Mouse (Mus musculus) gastrocnemius, adult 18-20 months (tissue): ENCODE measurements at regions not wholly inside any gene's neighbourhood (a gene's known extent, or its start where the extent isn't known, plus 50 kb on each side); places are given as distances from the start of the nearest gene placed in this dataset.
A peak's percentile ranks its signal among the peaks of the same experiment; 100 is the strongest.

ENCODE experiments used
- DNase-seq: peaks from one replicate; pipeline ENCODE4 v3.0.0; 2021; ENCODE audit warnings: low spot score

DNA sequence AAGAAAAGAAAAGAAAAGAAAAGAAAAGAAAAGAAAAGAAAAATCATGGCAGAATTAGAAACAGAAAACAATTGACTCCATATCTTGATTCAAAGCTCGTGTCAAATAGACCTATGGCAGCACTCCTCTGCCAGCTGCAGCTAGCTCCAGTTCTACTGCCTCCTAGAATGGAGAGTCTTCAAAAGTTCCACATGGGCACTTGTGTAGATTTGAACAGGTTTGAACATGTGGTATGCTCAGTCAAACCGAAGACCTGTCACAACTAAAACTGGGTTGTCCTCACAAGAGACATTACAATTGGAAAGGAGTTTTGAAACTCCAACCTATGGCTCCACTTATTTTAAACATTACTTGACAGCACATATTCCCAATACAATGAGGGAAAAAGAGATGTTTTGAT, 355.6 kb upstream of the Atp2b1 start:
- DNase-seq, result no peak

DNA sequence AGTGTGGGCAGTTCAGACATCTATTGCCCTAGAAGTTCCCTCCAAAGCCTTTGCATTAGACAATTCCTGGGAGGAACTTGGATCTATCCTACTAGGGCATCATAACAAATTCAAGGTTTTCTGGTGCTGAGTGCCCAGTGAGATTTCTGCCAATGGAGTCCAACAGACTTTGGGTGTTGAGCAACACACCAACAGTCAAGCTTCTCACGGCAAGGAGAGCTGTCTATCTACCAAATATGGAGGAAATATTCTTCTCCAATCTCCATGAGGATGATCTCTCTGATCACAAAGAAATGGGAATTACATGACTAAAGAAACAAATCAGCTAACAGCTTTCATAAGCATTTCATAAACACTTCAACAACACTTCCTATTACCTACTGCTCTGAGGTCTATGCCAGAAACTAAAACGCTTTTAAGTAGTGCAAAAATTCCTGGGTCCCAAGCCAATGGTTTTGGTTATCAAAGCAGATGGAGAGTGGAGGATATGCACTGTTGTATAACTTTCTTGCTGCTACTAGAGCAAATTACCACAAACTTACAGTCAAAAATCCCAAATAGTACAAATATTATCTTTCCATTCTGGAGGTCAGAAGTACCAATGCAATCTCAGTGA, 351.8 kb upstream of the Atp2b1 start:
- no peak for DNase-seq

DNA sequence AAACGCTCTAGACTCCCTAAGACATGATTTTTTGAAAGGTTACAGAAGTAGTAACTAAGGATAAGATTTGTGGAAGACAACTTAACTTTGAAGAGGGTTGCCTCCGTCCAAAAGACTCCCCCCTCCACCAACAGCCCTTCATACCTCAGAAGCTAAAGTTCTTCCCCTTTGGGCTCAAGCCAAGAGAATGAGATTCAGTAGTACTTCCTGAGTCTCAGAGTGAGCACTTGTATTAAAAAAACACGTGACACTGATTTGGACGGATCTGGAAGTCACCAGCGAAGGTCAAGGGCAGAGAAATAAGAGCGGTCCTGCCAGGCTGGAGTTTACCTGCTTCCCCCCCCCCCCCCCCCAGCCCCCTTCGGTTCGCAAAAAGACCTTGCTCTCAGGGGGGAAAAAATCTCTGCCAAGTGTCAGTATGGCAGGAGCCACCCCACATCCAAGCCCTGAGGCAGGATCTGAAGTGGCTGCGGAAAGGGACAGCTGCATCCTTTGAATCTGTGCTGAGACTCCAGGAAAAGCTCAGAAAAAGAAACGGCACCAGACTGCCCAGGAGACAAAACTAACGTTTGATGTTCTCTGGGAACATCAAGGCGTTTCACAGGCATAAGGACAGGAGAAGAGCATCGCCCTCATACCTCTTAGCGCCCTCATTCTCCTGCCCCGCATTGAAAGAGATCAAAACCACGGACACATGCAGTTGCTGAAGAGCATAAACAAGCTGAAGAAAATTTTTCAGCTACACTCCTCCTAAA, 341.2 kb upstream of the Atp2b1 start:
- DNase-seq, result no peak

DNA sequence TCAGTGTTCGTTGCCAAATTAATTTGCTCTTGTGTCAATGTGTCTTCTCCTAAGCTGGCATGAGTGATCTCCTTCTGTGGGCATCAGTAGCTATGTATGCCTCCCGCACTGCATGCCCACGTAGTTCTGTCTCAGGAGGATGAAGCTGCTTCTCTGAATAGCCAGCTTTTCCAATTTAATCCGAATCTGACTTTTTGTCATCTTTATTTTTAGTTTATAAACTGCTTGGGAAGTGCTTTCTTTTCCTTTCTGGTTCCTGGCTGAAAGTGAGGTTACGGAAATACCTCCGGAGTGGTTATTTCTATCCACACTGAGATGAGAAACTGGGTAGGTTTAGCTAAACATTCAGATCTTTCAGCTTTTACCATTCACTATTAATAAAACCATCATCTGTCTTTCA, 337.2 kb upstream of the Atp2b1 start:
- no peak for DNase-seq

DNA sequence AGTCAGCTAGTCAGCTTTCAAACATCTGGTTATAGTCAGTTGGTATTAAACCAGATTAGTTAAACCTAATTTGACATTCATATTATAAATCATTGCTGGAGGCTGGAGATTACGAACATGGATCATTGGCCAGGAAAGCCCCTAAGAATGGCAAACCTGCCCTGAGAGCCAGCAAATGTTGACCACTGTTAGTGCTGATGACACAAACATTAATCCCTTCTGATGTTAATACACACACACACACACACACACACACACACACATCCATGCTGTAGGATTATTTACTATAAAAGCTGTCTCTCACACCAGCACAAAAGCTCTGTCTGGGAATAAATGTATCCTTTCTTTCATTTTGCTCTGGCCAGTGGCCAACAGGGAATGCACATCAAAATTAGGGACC, 329.4 kb upstream of the Atp2b1 start:
- DNase-seq, result no peak

DNA sequence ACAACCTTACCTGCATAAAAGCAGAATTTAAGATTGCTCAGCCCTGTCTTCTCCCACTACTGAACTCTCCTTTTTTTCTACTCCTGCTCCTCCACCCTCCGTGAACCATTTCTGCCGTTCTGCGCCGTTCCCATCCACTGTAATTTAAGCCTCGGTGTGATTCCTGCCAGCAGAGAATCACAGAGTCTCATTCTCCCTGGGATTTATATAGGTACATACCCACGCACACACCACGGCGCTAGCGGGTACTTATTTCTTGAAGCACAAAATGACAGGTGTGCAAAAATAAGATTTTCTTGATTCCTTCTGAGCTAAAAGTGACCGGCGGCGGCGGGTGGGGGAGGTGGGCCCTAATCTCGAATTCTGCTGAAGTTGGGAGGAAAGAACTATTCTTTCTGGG, 324.5 kb upstream of the Atp2b1 start:
- DNase-seq, result no peak

DNA sequence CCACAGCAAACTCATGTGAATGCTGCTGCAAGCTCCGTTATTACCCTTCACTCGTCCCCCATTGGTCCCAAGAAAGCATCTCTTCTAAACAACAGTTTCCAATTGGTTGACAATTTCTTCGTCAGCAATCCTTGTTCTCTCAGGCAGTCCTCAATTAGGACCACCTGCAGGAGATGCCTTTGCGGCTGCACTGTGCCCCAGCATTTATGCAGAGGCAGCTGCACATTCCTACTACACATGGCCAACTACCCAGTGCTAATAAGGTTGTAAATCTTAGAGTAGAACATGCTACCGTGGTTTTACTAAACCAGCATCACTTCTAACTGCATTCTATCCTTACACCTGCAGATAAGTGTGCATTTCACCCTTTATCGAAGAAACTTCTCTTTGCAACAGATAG, 322.1 kb upstream of the Atp2b1 start:
- DNase-seq, result no peak

DNA sequence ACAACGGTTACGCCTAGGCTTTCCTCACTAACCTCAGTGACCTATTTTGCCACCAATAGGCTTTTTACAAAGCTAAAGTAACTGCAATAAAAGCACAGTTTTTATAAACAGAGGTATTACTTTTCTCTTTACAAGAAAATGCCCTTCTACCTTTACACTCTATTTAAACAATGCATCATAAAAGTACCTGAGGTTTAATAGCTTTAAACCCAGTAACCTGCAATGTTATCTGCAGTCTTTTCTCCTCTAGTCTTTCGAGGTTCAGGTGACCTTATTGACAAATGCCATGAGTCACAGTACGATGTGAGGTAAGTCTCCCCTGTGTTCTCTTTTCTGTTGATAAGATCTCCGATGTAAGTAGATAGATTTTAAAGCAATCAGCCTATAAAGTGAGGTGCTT, 320.3 kb upstream of the Atp2b1 start:
- no peak for DNase-seq

DNA sequence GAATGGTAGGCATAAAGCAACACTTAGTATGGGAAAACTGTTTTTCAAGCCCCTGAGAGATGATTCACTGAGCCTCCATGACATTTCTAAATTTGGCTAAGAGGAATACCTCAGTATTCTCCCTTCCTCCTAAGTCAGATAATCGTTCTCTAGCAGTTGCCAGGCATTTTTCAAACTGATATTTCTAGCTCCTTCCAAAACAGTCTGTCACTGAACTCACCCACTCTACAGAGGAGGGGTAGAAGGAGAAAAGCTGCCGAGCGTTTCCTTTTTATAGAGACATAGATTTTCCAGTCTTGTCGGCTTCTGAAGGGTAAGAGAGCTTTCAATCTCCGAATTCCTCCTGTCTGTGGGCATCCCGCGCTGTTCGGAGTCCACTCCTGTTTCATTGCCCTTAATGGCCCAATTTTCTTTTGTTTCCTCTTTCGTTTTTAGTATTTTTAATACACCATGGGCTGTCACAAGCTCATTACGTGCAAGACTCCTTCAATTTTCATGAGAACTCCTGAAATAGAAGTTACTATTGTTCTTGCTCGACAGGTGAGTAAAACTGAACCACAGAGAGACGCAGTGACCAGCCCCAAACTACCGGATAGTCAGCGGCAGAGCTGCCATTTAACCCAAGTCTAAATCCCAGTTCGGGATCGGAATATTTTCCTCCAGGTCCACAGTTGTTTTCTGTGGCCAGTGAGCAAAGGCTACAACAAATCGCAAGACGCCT, 305.8 kb upstream of the Atp2b1 start:
- DNase-seq, result no peak

DNA sequence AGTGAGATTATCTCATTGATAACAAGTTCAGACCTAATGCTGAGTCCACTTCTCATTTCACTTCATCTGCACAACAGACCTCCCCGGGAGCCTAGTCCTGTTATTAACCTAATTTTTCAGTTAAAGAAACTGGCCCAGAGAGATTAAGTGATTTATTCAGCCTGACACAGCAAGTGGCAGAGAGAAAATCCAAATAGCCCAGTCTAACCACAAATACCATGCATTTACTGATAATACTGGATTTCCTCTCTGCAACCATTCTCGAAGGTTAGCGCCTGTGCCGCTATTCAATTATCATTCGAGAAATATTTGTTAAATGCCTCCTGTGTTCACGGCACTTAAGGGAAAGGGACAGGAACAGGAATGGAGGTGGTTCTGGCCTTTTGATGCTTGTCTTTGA, 303.5 kb upstream of the Atp2b1 start:
- DNase-seq, result no peak

DNA sequence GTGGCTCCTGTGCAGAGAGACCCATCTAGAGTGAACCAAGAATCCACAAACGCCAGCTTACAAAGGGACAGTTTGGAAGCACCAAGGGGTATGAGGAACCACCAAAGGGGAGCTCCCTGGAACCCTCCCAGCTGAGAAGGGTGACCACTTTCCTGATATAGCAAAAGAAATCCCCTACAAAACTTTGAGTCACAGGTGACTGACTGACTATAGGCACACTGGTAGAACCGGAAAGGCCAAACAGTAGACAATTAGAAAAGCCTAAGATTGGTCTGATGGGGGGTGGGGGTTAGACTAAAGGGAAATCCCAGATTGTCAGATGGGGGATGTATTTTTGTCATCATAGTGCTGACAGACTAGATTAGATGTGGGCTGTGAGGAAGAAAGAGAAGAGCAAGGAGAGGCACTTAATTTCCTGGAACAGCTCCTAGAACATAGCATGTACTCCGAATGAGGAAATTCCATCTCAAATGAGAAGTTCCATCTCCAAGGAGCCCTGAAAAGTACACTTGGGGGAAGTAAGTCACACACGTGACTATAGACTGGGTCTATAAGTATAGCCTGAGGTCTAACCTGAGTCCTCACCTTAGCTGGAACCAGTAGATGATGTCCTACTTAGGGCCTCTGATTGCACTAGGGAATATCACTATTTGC, 302.4 kb upstream of the Atp2b1 start:
- no peak for DNase-seq

DNA sequence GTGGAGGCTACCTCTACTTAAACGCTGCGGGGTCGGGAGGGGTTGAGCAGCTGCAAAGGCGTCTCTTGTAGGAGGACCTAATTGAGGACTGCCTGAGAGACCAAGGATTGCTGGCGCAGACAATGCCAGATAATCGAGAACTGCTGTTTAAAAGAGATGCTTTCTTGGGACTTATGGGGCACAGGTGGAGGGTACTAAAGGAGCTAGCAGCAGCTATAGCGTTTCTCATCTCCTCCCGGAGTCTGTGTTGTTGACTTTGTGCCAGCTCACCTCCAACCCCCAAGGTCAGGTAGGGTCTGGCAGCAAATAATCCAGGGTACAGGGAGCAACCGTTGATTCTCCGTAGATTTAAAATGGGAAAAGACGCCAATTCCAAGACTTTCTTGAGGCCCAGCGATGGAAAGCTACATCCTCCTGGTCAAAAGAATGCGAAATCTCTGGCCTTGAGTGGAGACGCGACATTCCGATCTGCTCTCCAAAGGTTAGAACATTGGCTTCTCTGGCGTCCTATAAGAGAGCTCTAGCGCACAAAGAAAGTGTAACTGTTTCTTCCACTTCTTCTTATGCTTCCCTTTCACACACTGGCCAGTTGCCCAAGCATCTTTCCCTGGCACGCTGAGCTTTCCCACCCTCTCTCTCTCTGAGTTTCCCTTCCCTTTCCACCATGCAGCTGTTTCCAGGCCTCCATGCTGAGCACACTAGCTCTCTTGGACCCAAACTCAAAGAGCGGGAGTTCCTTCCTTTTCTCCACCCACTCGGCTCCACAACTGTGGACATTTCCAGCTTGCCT, 295.3 kb upstream of the Atp2b1 start:
- peak; percentile 62 for DNase-seq

DNA sequence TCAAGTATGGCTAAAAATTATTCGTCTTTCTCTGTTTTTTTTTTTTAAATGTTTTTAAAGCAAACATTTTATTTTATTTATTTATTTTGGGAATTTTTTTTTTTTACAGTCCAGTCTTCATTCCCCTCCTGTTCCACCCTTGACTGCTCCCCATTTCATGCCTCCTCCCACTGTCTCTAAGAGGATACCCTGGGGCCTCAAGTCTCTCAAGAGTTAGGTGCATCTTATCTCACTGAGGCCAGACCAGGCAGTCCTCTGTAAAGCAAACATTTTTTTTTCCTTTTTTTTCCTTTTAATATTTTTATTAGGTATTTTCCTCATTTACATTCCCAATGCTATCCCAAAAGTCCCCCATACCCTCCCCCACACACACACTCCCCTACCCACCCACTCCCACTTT, 290.1 kb upstream of the Atp2b1 start:
- no peak for DNase-seq

DNA sequence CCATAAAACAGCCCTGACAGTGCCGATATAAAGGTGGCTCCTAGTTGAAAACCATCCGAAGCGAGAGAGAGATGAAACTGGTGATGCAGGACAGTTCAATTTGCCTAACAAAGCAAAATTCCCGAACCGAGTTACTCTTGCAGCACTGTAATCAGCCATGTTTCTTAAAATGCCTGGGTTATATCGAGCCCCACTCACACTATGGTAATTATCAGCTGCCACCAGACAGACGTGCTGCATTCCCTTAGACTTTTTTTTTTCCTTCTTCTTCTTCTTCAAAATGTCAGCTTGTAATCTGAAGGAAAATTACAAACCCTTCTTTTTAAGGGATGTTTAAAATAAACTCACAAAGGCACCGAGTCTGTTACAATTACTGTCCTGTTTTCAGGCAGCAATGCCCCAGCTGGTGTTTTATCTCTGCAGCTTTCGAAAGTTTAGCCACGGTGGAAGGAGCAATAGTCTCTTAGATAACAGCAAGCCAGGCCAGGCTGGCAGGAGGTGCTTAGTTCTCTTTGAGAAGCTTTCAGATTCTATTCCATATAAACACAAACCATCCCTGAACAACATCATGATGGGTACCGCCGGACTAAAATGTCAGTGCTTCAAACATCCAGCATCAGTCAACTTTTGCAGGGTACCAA, 289.4 kb upstream of the Atp2b1 start:
- no peak for DNase-seq

DNA sequence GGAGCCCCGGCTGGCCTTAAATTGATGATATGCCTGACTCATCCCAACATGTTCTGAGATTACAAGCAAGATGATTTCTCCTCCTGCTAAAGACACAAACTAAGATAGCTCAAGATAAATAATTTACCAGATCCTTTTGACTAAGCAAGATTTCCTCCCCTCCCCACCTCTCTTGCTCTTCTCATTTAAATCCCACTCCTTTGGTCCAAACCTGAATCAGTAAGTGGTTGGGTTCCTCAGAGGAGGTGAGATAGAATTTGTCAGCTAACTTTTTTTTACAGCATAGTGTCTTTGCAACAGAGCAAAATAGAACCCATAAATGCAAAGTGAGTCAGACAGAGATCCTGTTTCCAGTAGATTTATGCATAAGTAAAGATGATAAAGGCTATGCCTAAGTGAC, 286.0 kb upstream of the Atp2b1 start:
- no peak for DNase-seq

DNA sequence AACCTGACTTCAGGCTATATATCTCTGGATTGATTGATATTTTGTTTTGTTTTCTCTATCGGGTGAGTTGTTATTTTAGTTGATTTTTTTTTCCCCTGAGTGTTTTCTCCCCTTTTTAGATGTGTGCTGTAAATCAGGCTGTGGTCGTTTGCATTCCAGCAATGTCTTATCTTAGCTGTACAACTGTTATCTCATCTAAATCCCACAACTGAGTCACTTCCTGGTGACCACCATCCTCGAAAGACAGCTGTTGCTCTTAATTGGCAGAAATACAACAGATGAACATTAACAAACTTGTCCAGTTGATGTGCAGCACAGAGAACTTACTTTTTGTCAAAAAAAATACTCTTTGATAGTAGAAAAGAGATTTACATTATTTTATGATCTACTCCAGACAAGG, 285.0 kb upstream of the Atp2b1 start:
- DNase-seq, result no peak

DNA sequence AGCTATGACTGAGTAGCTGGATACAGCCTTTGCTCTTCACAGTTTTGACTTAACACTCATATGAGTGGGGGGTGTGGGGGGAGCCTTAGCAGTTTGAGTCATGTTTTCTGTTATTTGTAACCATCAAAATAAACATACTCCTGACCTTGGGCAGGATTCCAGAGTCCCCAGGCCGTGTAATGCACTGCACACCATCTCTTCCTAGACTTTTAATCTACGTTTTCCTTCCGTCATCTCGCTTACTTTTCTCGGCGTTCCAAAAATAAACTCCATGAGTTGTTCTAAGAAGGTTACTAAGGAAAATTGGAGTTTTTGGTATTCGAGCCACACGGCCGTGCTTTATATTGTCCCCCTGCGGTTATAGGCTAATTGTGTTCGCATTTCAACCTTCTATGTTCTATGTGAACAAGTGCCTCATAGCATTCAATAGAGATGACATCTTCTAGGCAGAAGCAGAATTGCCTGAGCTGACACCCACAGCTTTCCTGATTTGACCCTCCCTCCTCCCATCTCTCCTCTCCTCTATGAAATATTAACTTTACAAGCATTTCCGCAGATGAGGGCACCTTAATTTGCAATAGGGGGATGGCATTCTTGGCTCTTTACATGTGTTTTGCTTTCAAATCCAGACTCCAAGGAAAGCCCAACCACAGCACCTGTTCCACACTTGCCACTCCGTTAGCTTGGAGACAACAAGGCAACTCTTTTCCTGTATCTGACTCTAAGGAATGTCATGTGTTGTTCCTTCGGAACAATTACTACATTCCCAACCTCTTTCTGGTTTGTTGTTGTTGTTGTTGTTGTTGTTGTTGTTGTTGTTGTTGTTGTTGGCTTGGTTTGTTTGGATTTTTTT, 276.2 kb upstream of the Atp2b1 start:
- no peak for DNase-seq

DNA sequence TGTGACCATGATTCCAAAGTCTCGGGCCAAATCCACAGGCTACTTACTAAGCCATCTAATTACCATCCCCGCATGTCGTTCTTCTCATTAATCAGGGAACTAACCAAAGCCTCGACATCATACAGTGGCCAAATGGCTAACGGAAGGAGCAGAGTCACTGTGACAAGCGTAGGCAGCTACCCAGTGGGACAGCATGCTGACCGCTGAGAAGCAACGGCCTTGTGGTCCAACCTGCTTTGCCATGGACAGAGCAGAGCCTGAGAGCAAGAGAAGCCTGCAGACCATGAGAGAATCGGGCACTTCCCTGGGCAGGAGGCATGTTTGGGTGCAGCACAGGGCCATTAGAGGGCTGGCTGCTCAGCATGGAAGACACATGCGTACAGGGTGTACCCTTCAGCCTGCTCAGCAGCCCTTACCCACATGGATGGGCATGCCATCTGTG, 268.5 kb upstream of the Atp2b1 start:
- no peak for DNase-seq

DNA sequence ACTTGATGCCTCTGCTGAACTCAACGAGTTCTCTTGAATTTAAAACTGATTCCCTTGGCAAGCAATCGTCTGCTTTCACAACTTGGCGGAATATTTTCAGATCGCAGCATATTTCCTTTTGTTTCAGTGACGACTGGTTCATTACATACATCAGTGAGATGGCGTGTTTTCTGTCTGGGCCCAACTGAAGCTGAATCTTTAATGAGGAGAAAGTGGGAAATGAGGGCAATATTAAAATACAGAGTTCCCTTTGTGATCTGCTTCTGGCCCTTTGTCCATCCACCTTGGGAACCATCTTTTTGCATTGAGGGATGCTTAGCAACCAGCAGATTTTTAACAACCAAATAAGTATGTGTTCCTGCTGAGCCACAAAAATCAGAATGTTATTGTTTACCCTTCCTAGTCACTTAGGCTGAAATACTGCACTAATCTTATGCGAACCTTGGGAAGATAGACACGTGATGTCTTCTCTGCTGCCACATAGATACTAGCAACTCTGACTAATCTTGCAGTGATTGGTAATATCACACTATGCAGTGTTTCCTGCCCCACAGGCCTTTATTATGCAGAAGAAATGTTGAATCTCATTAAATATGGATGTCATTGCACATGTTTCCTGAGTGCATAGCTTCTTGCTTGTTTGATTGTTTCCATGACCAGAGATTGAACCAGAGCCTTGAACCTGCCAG, 267.8 kb upstream of the Atp2b1 start:
- no peak for DNase-seq
